Mouse (Mus musculus) cerebellum, postnatal 14 days (tissue): ENCODE results near the gene Tm4sf20.

Experiments used
- DNase-seq, 2 experiments: peaks; one replicate each; pipeline ENCODE4 v3.0.0; 2021; ENCODE audit warnings: mixed read lengths in 2 of 2

Tm4sf20 gene

GRCm38 (mm10) chr1:82775293-82775692, 7.0 kb upstream of the Tm4sf20 start:
- no peak for DNase-seq

- DNase-seq: no peak
Observed at GRCm38 (mm10) chr1:82773208-82773607, 4.9 kb upstream of the Tm4sf20 start.

GRCm38 (mm10) chr1:82772428-82772827, 4.2 kb upstream of the Tm4sf20 start:
- DNase-seq: no peak

DNA sequence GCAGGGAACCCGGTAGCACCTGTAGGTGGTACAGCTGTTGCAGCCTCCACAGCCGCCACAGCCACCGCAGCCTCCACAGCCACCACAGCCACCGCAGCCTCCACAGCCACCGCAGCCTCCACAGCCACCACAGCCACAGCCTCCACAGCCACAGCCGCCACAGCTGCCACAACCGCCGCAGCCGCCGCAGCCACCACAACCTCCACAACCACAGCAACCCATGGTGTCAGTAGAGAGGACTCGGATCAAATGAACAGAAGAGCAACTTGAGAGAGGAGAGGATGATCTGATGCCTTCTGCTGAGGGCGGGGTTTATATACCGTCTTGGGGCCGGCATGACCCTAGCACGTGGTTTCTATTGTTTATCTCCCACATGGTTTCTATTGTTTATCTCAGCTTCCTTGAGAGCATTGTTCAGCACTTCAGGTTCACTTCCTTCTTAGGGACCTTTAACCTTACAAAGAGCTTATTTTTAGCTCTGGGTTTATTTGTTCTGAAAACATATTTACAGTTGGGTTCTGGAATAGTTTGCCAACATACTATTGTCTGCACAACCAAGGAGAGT, 2.8 kb upstream of the Tm4sf20 start, which contains the start of gene Gm47791:
Gene Gm47791 (minus strand): TSS at position 222 of the 565 bp plus-strand sequence.
- no peak for DNase-seq

GRCm38 (mm10) chr1:82766641-82767040, 1.6 kb downstream of the Tm4sf20 start:
- no peak for DNase-seq

DNA sequence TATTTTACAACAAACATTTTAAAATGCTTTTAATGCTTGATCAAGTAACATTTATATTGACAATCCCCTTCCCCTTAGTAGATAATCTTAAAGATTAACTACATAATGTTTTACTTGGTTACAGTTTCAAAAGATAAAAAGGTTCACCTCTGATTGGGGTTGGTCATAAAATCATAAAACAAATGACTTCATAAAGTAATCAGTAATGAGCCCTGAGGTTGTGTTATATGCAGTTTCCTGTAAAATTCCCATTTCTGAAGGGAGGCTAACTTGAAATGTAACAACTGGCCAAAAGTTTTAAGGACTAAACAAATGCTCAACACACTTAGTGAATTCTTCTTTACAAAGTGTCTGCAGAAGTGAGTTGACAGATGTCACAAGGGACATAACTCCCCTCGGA, 2.0 kb downstream of the Tm4sf20 start:
- DNase-seq: no peak

GRCm38 (mm10) chr1:82762274-82762673, 6.0 kb downstream of the Tm4sf20 start:
- DNase-seq: no peak

- DNase-seq: no peak
Observed at GRCm38 (mm10) chr1:82761454-82762169, 6.6 kb downstream of the Tm4sf20 start.

DNA sequence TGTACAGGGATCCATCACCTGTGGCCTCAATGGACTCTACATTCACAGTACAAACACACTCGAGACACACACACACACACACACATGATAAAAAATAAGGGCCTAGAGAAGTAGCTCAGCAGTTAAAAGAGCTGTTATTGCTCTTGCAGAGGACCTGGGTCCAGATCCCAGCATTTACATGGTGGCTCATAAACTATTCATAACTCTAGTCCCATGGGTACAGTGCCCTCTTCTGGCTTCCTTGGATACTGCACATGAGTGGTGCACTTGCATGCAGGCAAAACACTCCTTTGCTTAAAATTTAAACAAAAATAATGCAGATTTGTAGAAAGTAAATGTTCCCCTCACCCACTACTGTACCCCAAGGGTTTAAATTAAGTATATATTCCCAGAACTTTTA, 8.7 kb downstream of the Tm4sf20 start:
- DNase-seq: no peak

GRCm38 (mm10) chr1:82747714-82748452, 20.4 kb downstream of the Tm4sf20 start:
- no peak for DNase-seq

- no peak for DNase-seq
Observed at GRCm38 (mm10) chr1:82746408-82746807, 21.9 kb downstream of the Tm4sf20 start.

- no peak for DNase-seq
Observed at GRCm38 (mm10) chr1:82743962-82744361, 24.3 kb downstream of the Tm4sf20 start.

DNA sequence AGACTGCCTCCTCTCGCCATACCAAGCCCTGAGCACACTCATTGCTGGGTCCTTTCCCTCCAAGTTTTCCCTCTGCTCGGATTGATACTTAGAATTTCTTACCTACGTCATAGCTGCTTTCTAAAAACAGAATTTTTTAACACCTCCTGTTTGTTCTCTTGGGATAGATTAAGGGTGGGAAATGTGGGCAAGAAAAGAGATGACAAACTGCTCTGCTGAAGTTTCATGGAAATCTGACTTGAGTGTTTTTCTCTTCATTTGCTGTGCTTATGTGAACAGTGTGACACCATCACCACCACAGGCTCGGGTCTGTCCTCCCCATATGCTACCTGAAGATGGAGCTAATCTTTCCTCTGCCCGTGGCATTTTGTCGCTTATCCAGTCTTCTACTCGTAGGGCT, 26.7 kb downstream of the Tm4sf20 start:
- DNase-seq: no peak

DNA sequence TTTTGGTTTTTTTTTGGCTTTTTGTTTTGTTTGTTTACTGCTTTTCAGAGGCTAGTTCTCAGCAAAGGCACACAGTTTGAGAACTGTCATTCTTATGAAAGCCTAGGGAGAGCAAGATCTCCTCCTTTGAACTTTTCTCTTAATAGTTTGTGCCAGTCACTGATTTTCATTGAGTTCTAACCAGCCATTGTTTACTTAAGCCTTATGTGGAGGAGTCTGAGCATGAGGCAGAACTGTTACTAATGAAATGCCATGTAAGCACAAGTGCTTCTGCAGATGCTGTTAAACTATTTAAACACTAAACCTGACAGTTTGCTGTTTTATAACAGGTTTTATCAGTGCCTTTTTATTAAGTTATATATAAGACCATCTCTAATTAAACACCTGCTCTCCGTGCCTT, 30.2 kb downstream of the Tm4sf20 start:
- no peak for DNase-seq

- no peak for DNase-seq
Observed at GRCm38 (mm10) chr1:82733357-82733756, 34.9 kb downstream of the Tm4sf20 start.

DNA sequence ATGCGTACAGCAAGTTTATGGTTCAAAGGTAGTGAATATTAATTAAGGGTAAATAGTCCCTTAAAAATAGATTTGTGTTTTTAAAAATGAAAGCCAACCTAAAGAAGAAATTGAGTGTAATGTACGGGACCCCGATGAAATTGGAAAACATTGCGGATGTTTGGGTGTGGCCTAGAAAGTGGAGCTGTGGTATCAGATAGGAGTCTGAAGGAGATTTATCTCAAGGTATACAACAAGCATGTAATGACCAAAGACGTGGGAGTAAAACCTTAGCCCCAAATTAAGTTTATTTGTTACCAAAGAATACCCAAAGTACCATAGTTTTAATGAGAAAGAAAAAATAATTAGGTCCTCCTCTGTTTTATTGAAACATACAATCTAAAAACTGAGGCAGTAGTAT, 41.8 kb downstream of the Tm4sf20 start:
- no peak for DNase-seq

GRCm38 (mm10) chr1:82725875-82726185, 42.4 kb downstream of the Tm4sf20 start:
- no peak for DNase-seq

GRCm38 (mm10) chr1:82725026-82725874, 43.0 kb downstream of the Tm4sf20 start:
- no peak for DNase-seq

GRCm38 (mm10) chr1:82724339-82725025, 43.8 kb downstream of the Tm4sf20 start, which contains the start of gene Mff:
Gene Mff (plus strand): TSS chr1:82724890.
- peak; percentile 94 for DNase-seq

- DNase-seq: no peak
Observed at GRCm38 (mm10) chr1:82717816-82718512, 50.3 kb downstream of the Tm4sf20 start.
